Mouse (Mus musculus) hindbrain, postnatal 0 days (tissue): ENCODE measurements around the gene Alg12. TPM values are rescaled to one million over a fixed set of nuclear protein-coding genes. Genes with fewer than 3 reads are reported as not detected.
"Not testable (repeated sequence)": the region's sequence is repeated elsewhere in the genome, so short reads cannot be mapped to it uniquely, and the experiment has no call there.

Experiments
- ATAC-seq: fragments of 200-750 bp; cut with Nextera tagmentation; 2 replicates; pipeline ENCODE4 v1.8.0; 2017; ENCODE audit warnings: mild to moderate bottlenecking, moderate TSS enrichment, moderate library complexity
- DNase-seq: peaks from one replicate; pipeline ENCODE4 v3.0.0-alpha.2; 2015; ENCODE audit warnings: low spot score
- H3K27ac ChIP-seq: fragments of 300-500 bp; sonication (generic); 2 replicates; pipeline ENCODE4 v1.5.1; 2014; ENCODE audit warnings: mild to moderate bottlenecking
- H3K27me3 ChIP-seq: fragments of 300-500 bp; sonication (generic); 2 replicates; pipeline ENCODE4 v1.6.1; 2014; ENCODE audit warnings: low read length, mixed read lengths; ENCODE audit not compliant: insufficient read depth
- H3K36me3 ChIP-seq: fragments of 300-500 bp; sonication (generic); 2 replicates; pipeline ENCODE4 v1.6.1; 2014; ENCODE audit warnings: low read length, mixed read lengths; ENCODE audit not compliant: insufficient read depth
- H3K4me1 ChIP-seq: fragments of 300-500 bp; sonication (generic); 2 replicates; pipeline ENCODE4 v1.6.1; 2014; ENCODE audit warnings: antibody characterized with exemption, low read length, mixed read lengths; ENCODE audit not compliant: insufficient read depth
- H3K4me2 ChIP-seq: fragments of 300-500 bp; sonication (generic); 2 replicates; pipeline ENCODE4 v1.6.1; 2014; ENCODE audit warnings: low read depth, mild to moderate bottlenecking, low read length, moderate library complexity, mixed read lengths
- H3K4me3 ChIP-seq: fragments of 300-500 bp; sonication (generic); 2 replicates; pipeline ENCODE4 v1.5.1; 2014; ENCODE audit warnings: low read length
- H3K9ac ChIP-seq: fragments of 300-500 bp; sonication (generic); replicated peaks from 2 replicates; pipeline ENCODE4 v1.6.1; 2014; ENCODE audit warnings: mild to moderate bottlenecking, low read length, moderate library complexity, mixed read lengths
- H3K9me3 ChIP-seq: fragments of 300-500 bp; sonication (generic); 2 replicates; pipeline ENCODE4 v1.6.1; 2016; ENCODE audit warnings: low read length, mixed read lengths
- CTCF ChIP-seq: IDR thresholded peaks from 2 replicates; pipeline ENCODE4 v1.5.1; 2016; ENCODE audit warnings: antibody characterized with exemption, control low read depth, low read depth
- WGBS: fragments of 180-500 bp; shearing (Covaris S2); extraction: QIAGEN DNeasy Blood & Tissue Kit; methylation state at CpG from one replicate; pipeline ENCODE4 v1.1.7; 2014; 5-methylcytosine and 5-hydroxymethylcytosine counted together
- polyA plus RNA-seq: library from polyadenylated mRNA; unstranded; fragments of >200 nt; fragmentation: Nextera tagmentation; extraction: Ambion mirVana; gene quantifications from 2 replicates; pipeline ENCODE4 v1.2.1, GENCODE M21; 2015
- total RNA-seq: library from RNA; depleted of rRNA; stranded (reverse); fragments of >200 nt; gene quantifications from 2 replicates; pipeline ENCODE4 v1.2.3, GENCODE M21; 2014

Alg12 gene
- total and polyA plus RNA-seq, 2 experiments from 2014 or later = 7.2 to 12.7 TPM

- 86% methylated on average over 6 of the region's 6 CpGs for WGBS
- H3K4me2 ChIP-seq = no peak overlapping the region
- H3K27me3 ChIP-seq = no peaks in the 10 kb centered on the region
- no peak for TF ChIP-seq CTCF
- no peak for DNase-seq
- no peak overlapping the region for H3K27ac ChIP-seq
- H3K4me1 ChIP-seq = no peaks in the 10 kb centered on the region
- H3K9me3 ChIP-seq = no peaks in the 10 kb centered on the region
- no peak overlapping the region for H3K9ac ChIP-seq
- H3K36me3 ChIP-seq = peaks cover 18% of the 10 kb centered on the region; the same call in 1 of the 2 replicates
- no peak overlapping the region for H3K4me3 ChIP-seq
- no peak for ATAC-seq
These were observed 16.8 kb downstream of the Alg12 start for GRCm38 (mm10) chr15:88802348-88802747.

- ATAC-seq = no peak
- H3K4me2 ChIP-seq = no peak overlapping the region
- no peak overlapping the region for H3K27ac ChIP-seq
- H3K27me3 ChIP-seq = no peaks in the 10 kb centered on the region
- H3K4me3 ChIP-seq = no peak overlapping the region
- DNase-seq = no peak
- 97% methylated on average over 3 of the region's 3 CpGs for WGBS
- H3K9ac ChIP-seq = no peak overlapping the region
- no peak for TF ChIP-seq CTCF
- no peaks in the 10 kb centered on the region for H3K4me1 ChIP-seq
- no peaks in the 10 kb centered on the region for H3K9me3 ChIP-seq
- peaks cover 18% of the 10 kb centered on the region; the same call in 1 of the 2 replicates for H3K36me3 ChIP-seq
These were observed 17.2 kb downstream of the Alg12 start for GRCm38 (mm10) chr15:88801903-88802302.

DNA sequence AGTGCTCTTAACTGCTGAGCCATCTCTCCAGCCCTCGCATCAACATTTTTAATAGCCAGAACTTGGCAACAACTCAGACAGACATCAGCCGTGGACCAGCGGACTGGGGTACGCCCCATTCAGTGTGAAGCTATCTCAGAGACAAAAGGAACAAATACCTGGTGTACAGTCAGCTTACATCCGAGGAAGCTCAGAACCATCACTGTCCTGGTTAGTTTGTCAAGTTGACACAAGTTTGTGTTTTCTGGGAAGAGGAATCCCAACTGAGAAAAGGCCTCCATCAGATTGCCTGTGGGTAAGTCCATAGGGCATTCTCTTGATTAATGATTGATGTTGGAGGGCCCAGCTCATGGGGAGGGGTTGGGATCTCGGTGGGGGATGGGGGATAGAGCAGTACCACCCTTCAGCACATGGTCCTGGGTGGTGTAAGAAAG, 18.2 kb downstream of the Alg12 start:
- H3K27me3 ChIP-seq = no peaks in the 10 kb centered on the region
- no peak overlapping the region for H3K9ac ChIP-seq
- H3K36me3 ChIP-seq = peaks cover 15% of the 10 kb centered on the region; the same call in 1 of the 2 replicates
- no peak for TF ChIP-seq CTCF
- H3K9me3 ChIP-seq = no peaks in the 10 kb centered on the region
- H3K4me2 ChIP-seq = no peak overlapping the region
- no peaks in the 10 kb centered on the region for H3K4me1 ChIP-seq
- WGBS = 73% methylated on average over 6 of the region's 6 CpGs
- no peak overlapping the region for H3K27ac ChIP-seq
- ATAC-seq (no peak), DNase-seq (no peak)
- H3K4me3 ChIP-seq = no peak overlapping the region

- Histone ChIP-seq H3K4me3 (no peak overlapping the region), H3K4me2 (no peak overlapping the region), H3K27ac (no peak overlapping the region), H3K4me1 (no peaks in the 10 kb centered on the region), H3K9ac (no peak overlapping the region), H3K36me3 (peaks cover 6% of the 10 kb centered on the region; the same call in 1 of the 2 replicates), H3K27me3 (no peaks in the 10 kb centered on the region), H3K9me3 (no peaks in the 10 kb centered on the region)
- no peak for TF ChIP-seq CTCF
- ATAC-seq = no peak
- no peak for DNase-seq
- WGBS = 90% methylated on average over 11 of the region's 11 CpGs
These were observed 19.2 kb downstream of the Alg12 start for GRCm38 (mm10) chr15:88799950-88800371.

DNA sequence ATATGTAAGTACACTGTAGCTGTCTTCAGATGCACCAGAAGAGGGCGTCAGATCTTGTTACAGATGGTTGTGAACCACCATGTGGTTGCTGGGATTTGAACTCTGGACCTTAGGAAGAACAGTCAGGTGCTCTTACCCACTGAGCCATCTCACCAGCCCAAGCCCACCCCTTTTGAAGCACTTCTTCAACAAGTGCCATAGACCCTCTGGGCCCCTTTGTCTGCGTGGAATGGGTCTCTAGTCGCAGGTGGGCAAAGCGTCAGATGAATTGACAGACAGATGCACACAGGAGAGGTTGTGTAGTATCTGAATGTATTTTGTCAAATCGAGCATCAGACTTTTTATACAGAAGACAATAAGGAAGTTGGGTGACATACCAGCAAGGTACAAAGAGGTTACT, 24.4 kb downstream of the Alg12 start:
- DNase-seq, ATAC-seq: not testable (repeated sequence)

GRCm38 (mm10) chr15:88792140-88792850, 26.8 kb downstream of the Alg12 start:
- WGBS = 81% methylated on average over 4 of the region's 4 CpGs
- H3K4me3 ChIP-seq = no peak overlapping the region

More for the DNA sequence above, 24.4 kb downstream of the Alg12 start:
- H3K4me1 ChIP-seq, H3K4me3 ChIP-seq, H3K9ac ChIP-seq, H3K9me3 ChIP-seq, H3K36me3 ChIP-seq, H3K4me2 ChIP-seq, H3K27me3 ChIP-seq, H3K27ac ChIP-seq: not testable (repeated sequence)
- WGBS = 92% methylated on average over 4 of the region's 5 CpGs

GRCm38 (mm10) chr15:88774630-88775029, 44.5 kb downstream of the Alg12 start:
- not testable (repeated sequence) for H3K4me2 ChIP-seq, ATAC-seq

More at GRCm38 (mm10) chr15:88792140-88792850, 26.8 kb downstream of the Alg12 start:
- H3K36me3 ChIP-seq = no peaks in the 10 kb centered on the region
- H3K27ac ChIP-seq = no peak overlapping the region
- H3K9ac ChIP-seq = no peak overlapping the region
- TF ChIP-seq CTCF = no peak
- H3K9me3 ChIP-seq = no peaks in the 10 kb centered on the region
- DNase-seq (no peak), ATAC-seq (no peak)
- no peaks in the 10 kb centered on the region for H3K27me3 ChIP-seq
- H3K4me1 ChIP-seq = no peaks in the 10 kb centered on the region
- no peak overlapping the region for H3K4me2 ChIP-seq

More at GRCm38 (mm10) chr15:88774630-88775029, 44.5 kb downstream of the Alg12 start:
- not testable (repeated sequence) for H3K4me3 ChIP-seq, H3K36me3 ChIP-seq, H3K4me1 ChIP-seq, H3K9me3 ChIP-seq, DNase-seq, H3K27ac ChIP-seq, H3K9ac ChIP-seq, H3K27me3 ChIP-seq
- WGBS = 96% methylated on average over 5 of the region's 5 CpGs
